Mouse (Mus musculus) heart, postnatal 10 days (tissue): ENCODE measurements around the gene 9530003J23Rik. TPM values are rescaled to one million over a fixed set of nuclear protein-coding genes. Genes with fewer than 3 reads are reported as not detected.

Experiments used
- DNase-seq, 2 experiments: peaks; one replicate each; pipeline ENCODE4 v3.0.0; 2021
- intact Hi-C: fragments of 180-260 bp; cut with DNase I; formaldehyde crosslinking; loops from one replicate; pipeline ENCODE4 v1.15.1; 2025
- total RNA-seq, 2 experiments: library from RNA; stranded (reverse); gene quantifications; 2 replicates each; pipeline ENCODE4 v1.2.3; 2021

Gene 9530003J23Rik
- total RNA-seq, 2 experiments from 2014 or later: not detected

GRCm38 (mm10) chr10:117195748-117196147 is 42.8 kb downstream of the 9530003J23Rik start:
- DNase-seq: no peak
- intact Hi-C loops: no loop called here

GRCm38 (mm10) chr10:117195005-117195404 is 43.5 kb downstream of the 9530003J23Rik start:
- intact Hi-C loops: no loop called here

GRCm38 (mm10) chr10:117193364-117193763 is 45.1 kb downstream of the 9530003J23Rik start:
- no peak for DNase-seq
- intact Hi-C loops: no loop called here

More at GRCm38 (mm10) chr10:117195005-117195404, 43.5 kb downstream of the 9530003J23Rik start:
- no peak for DNase-seq

- no peak for DNase-seq
- intact Hi-C loops: no loop called here
Observed at GRCm38 (mm10) chr10:117185399-117186089, 53.0 kb downstream of the 9530003J23Rik start.

Other genes with a start within 250 kb of the 9530003J23Rik start
- gene Lrrc10, start 193.4 kb downstream of the 9530003J23Rik start, total RNA-seq: 100 to 1,000 TPM; 156 to 283 TPM
- gene Cct2, start 174.9 kb downstream of the 9530003J23Rik start, total RNA-seq: 100 to 1,000 TPM; 160 to 179 TPM
- gene Frs2, start 90.2 kb downstream of the 9530003J23Rik start, total RNA-seq: 10 to 100 TPM; 22.7 to 22.8 TPM
- 10 to 100 TPM; 33.0 to 33.7 TPM for gene Yeats4, start 14.2 kb downstream of the 9530003J23Rik start, total RNA-seq
- gene Lyz2, start 43.6 kb upstream of the 9530003J23Rik start, total RNA-seq: 10 to 100 TPM; 33.5 to 56.5 TPM
- gene Lyz1, start 54.2 kb upstream of the 9530003J23Rik start, total RNA-seq: 1 to 10 TPM; 3.3 to 4.1 TPM
- gene Cpsf6, start 141.3 kb upstream of the 9530003J23Rik start, total RNA-seq: 10 to 100 TPM; 55.7 to 61.6 TPM